Mouse (Mus musculus): ENCODE data around the gene Uvrag. TPM values are rescaled to one million over a fixed set of nuclear protein-coding genes. Genes with fewer than 3 reads are reported as not detected.

The Uvrag gene
- total and polyA plus RNA-seq, 3 experiments, result 15.0 to 19.5 TPM; not detected in 1

GRCm38 (mm10) chr7:99007506-99008354 lies 133.2 kb downstream of the Uvrag start:
- no peak for DNase-seq (ENCODE audit: low read depth, low spot score)
- no peaks in the 10 kb centered on the region for H3K4me1 ChIP-seq (ENCODE audit: control insufficient read depth in 1 of 2, insufficient read depth in 2 of 2, low read length in 2 of 2)
- H3K4me3 ChIP-seq (ENCODE audit: control insufficient read depth in 1 of 2, insufficient read depth in 1 of 2, low read depth in 2 of 2, low read length in 2 of 2), result no peak overlapping the region
- TF ChIP-seq MEF2A (IDR thresholded peaks at IDR 0.05; ENCODE audit: extremely low read depth, insufficient replicate concordance, low read depth, low read length, poor library complexity, severe bottlenecking), result no peak
- no peak for TF ChIP-seq NRF1 (IDR thresholded peaks at IDR 0.05; ENCODE audit: insufficient read depth, low read depth, low read length, poor library complexity, severe bottlenecking)
- TF ChIP-seq MYC (IDR thresholded peaks at IDR 0.05; ENCODE audit: low read depth, low read length), result no peak
- TF ChIP-seq KAT2A (conservative IDR thresholded peaks at IDR 0.05; ENCODE audit: low read depth, low read length), result no peak
- TF ChIP-seq MXI1 (IDR thresholded peaks at IDR 0.05; ENCODE audit: low read depth, low read length), result no peak
- H3K79me2 ChIP-seq (ENCODE audit: control insufficient read depth, insufficient read depth, low read length, poor library complexity), result no peaks in the 10 kb centered on the region
- no peak overlapping the region for H3K27ac ChIP-seq (ENCODE audit: control insufficient read depth, low read depth, low read length)
- H3K27me3 ChIP-seq (ENCODE audit: control insufficient read depth in 1 of 2, insufficient read depth in 2 of 2, low read length in 2 of 2), result no peaks in the 10 kb centered on the region
- H3K36me3 ChIP-seq (ENCODE audit: control insufficient read depth in 1 of 2, insufficient read depth in 2 of 2, low read length in 2 of 2), result peaks cover 0 to 2% of the 10 kb centered on the region in 2 experiments; a peak in 2 of 4 replicates
- H3K9me3 ChIP-seq (replicated peaks; ENCODE audit: insufficient read depth, low read length), result no peaks in the 10 kb centered on the region
- no peak overlapping the region for H3K9ac ChIP-seq (ENCODE audit: control insufficient read depth, low read depth, low read length, poor library complexity, severe bottlenecking)

GRCm38 (mm10) chr7:99003231-99003630 lies 137.7 kb downstream of the Uvrag start:
- Histone ChIP-seq H3K9me3 (replicated peaks; ENCODE audit: insufficient read depth, low read length) (no peaks in the 10 kb centered on the region), H3K36me3 (ENCODE audit: control insufficient read depth in 1 of 2, insufficient read depth in 2 of 2, low read length in 2 of 2) (peaks cover 0 to 6% of the 10 kb centered on the region in 2 experiments; a peak in 3 of 4 replicates), H3K9ac (ENCODE audit: control insufficient read depth, low read depth, low read length, poor library complexity, severe bottlenecking) (no peak overlapping the region), H3K4me1 (ENCODE audit: control insufficient read depth in 1 of 2, insufficient read depth in 2 of 2, low read length in 2 of 2) (peaks cover 0 to 2% of the 10 kb centered on the region in 2 experiments; a peak in 3 of 4 replicates), H3K27ac (ENCODE audit: control insufficient read depth, low read depth, low read length) (no peak overlapping the region), H3K79me2 (ENCODE audit: control insufficient read depth, insufficient read depth, low read length, poor library complexity) (no peaks in the 10 kb centered on the region), H3K27me3 (ENCODE audit: control insufficient read depth in 1 of 2, insufficient read depth in 2 of 2, low read length in 2 of 2) (no peaks in the 10 kb centered on the region), H3K4me3 (ENCODE audit: control insufficient read depth in 1 of 2, insufficient read depth in 1 of 2, low read depth in 2 of 2, low read length in 2 of 2) (no peak overlapping the region)
- DNase-seq (ENCODE audit: low read depth, low spot score), result no peak
- no peak for TF ChIP-seq RAD21 (IDR thresholded peaks at IDR 0.05; ENCODE audit: low read depth, low read length)
- TF ChIP-seq RCOR1 (IDR thresholded peaks at IDR 0.05; ENCODE audit: low read depth, low read length), result no peak
- no peak for TF ChIP-seq JUND (IDR thresholded peaks at IDR 0.05; ENCODE audit: low read depth, low read length)
- no peak for TF ChIP-seq ELF1 (IDR thresholded peaks at IDR 0.05; ENCODE audit: low read depth, low read length)
- TF ChIP-seq CHD1 (IDR thresholded peaks at IDR 0.05; ENCODE audit: low read depth, low read length), result no peak
- TF ChIP-seq ETS1 (IDR thresholded peaks at IDR 0.05; ENCODE audit: low read depth, low read length), result no peak
- TF ChIP-seq POLR2A (IDR thresholded peaks at IDR 0.05; ENCODE audit: control insufficient read depth in 1 of 2, insufficient read depth in 1 of 2, low read depth in 1 of 2, low read length in 2 of 2, poor library complexity in 1 of 2), result no peak
- no peak for TF ChIP-seq KAT2A (conservative IDR thresholded peaks at IDR 0.05; ENCODE audit: low read depth, low read length)
- TF ChIP-seq MYB (IDR thresholded peaks at IDR 0.05; ENCODE audit: low read depth, low read length), result no peak
- TF ChIP-seq SMC3 (IDR thresholded peaks at IDR 0.05; ENCODE audit: low read depth, low read length), result no peak
- TF ChIP-seq TBP (IDR thresholded peaks at IDR 0.05; ENCODE audit: low read depth, low read length), result no peak
- TF ChIP-seq MYC (IDR thresholded peaks at IDR 0.05; ENCODE audit: low read depth, low read length), result no peak
